11 mouse cellular contexts compared by ENCODE assay signal in the genomic region with DNA sequence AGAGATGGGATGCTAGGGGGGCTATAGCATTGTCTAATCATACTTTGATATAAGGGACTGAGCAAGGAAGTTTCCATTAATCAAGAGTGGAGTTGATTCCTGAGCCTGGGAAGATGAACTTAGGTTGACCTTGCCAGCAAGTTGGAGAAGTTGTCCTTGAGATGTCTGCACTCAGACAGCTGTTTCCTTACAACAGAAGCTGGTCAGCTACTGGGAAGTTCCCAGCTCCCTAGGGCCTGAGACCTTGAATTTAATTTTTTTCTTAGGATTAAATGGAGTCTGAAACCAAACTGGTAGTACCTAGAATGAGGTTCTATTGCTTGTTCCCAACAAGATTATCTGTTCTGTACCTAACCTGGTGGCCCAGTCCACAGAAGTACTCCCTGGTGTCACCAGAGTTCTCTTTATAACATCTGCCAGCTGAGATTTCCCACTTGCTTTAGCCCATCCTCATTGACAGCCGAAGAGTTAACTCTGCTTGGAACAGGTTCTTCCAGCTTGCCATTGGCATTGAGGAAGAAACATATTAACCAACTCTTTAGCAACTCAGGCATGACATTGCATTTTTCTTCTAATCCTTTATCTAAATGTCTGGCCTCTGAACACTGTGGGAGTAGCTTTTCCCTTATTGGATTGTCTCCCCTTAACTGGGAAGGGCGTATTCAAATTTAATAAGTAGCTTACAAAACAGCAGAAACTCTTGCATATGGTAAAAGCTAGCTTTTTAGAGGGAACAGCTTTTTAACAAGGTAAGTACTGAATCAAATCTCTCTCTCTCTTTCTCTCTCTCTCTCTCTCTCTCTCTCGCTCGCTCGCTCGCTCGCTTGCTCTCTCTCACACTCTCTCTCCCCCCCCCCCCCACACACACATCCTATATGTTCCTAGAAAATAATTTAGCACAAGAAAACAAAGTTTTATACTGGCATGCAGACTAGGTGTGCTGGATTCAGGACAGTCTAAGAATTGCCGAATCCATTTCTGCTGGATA. TPM values are rescaled to one million over a fixed set of nuclear protein-coding genes. Genes with fewer than 3 reads are reported as not detected.
DNase-seq lines count a peak whose midpoint lies in the region; ATAC-seq and TF ChIP-seq lines count a peak whose summit lies in the region.
"Had no signal": no experiment of that assay in that cellular context is flagged by ENCODE, and none has a peak within 500 bp of the region (broad histone marks: within the 10 kb centered on the region; RNA-seq: fewer than 3 reads in every experiment).

Gsta3 (plus strand) TSS at position 679 of the 988 bp plus-strand sequence.

- H3K4me3 ChIP-seq in liver, embryonic 14.5 days (ENCODE audit: insufficient read depth in 1 of 2, low read depth in 2 of 2, low read length in 2 of 2) = peak within 1 kb of the TSS in 1 of 2 experiments; percentile 27; a peak in 1 of 4 replicates
- no peak within 1 kb of the TSS for H3K4me3 ChIP-seq in liver, embryonic 11.5 days (ENCODE audit: low read depth, low read length)
- no peak within 1 kb of the TSS for H3K4me3 ChIP-seq in brown adipose tissue, adult 24 weeks (ENCODE audit: insufficient read depth, low read depth, low read length)
- H3K4me3 ChIP-seq in kidney, embryonic 15.5 days (replicated peaks) = no peak within 1 kb of the TSS
- no peak within 1 kb of the TSS for H3K4me3 ChIP-seq in stomach, embryonic 14.5 days (ENCODE audit: low read depth, low read length)
- no peak within 1 kb of the TSS for H3K4me3 ChIP-seq in thymus, adult 2 months (ENCODE audit: control insufficient read depth, insufficient read depth, low read length)
- H3K4me3 ChIP-seq: hindbrain, embryonic 13.5 days; lung, embryonic 15.5 days; neural tube, embryonic 13.5 days had no signal

- no peak for TF ChIP-seq CTCF in liver, embryonic 14.5 days (IDR thresholded peaks at IDR 0.05; ENCODE audit: low read depth)
- no peak for TF ChIP-seq CTCF in thymus, adult 2 months (IDR thresholded peaks at IDR 0.05; ENCODE audit: borderline replicate concordance, control insufficient read depth, extremely low read depth, insufficient read depth, low read length, poor library complexity)

- H3K9me3 ChIP-seq in liver, embryonic 14.5 days (ENCODE audit: control insufficient read depth, low read length) = no peaks in the 10 kb centered on the region
- no peaks in the 10 kb centered on the region for H3K9me3 ChIP-seq in liver, embryonic 11.5 days (ENCODE audit: control insufficient read depth, low read length)
- H3K9me3 ChIP-seq in kidney, embryonic 15.5 days (replicated peaks) = no peaks in the 10 kb centered on the region
- H3K9me3 ChIP-seq in stomach, embryonic 14.5 days (ENCODE audit: control insufficient read depth, low read depth, low read length) = no peaks in the 10 kb centered on the region
- H3K9me3 ChIP-seq: hindbrain, embryonic 13.5 days; lung, embryonic 15.5 days; neural tube, embryonic 13.5 days had no signal

- ATAC-seq in liver, embryonic 14.5 days (ENCODE audit: insufficient read depth) = peak; percentile 45; the same call in 1 of the 2 replicates
- no peak for ATAC-seq in liver, embryonic 11.5 days (replicated peaks; ENCODE audit: low FRiP score)
- ATAC-seq in kidney, embryonic 15.5 days (replicated peaks; ENCODE audit: low FRiP score) = peak; percentile 86
- ATAC-seq in stomach, embryonic 14.5 days (ENCODE audit: insufficient number of reproducible peaks, insufficient read depth, low FRiP score, low read depth) = peak; percentile 74

- no peak within 1 kb of the TSS for H3K9ac ChIP-seq in liver, embryonic 14.5 days (replicated peaks)
- no peak within 1 kb of the TSS for H3K9ac ChIP-seq in liver, embryonic 11.5 days (ENCODE audit: low read depth, low read length)
- H3K9ac ChIP-seq in kidney, embryonic 15.5 days = no peak within 1 kb of the TSS
- no peak within 1 kb of the TSS for H3K9ac ChIP-seq in stomach, embryonic 14.5 days (replicated peaks; ENCODE audit: low read depth, low read length)
- H3K9ac ChIP-seq: hindbrain, embryonic 13.5 days; lung, embryonic 15.5 days; neural tube, embryonic 13.5 days had no signal

- peaks cover 0 to 6% of the 10 kb centered on the region in 2 experiments; a peak in 2 of 4 replicates for H3K4me1 ChIP-seq in liver, embryonic 14.5 days (replicated peaks; ENCODE audit: control insufficient read depth in 2 of 2, insufficient read depth in 2 of 2, low read length in 1 of 2)
- no peaks in the 10 kb centered on the region for H3K4me1 ChIP-seq in liver, embryonic 11.5 days (replicated peaks; ENCODE audit: control insufficient read depth, insufficient read depth, low read length)
- no peaks in the 10 kb centered on the region for H3K4me1 ChIP-seq in brown adipose tissue, adult 24 weeks (ENCODE audit: control insufficient read depth, insufficient read depth, insufficient read length, low read length)
- peaks cover 9% of the 10 kb centered on the region for H3K4me1 ChIP-seq in kidney, embryonic 15.5 days
- no peaks in the 10 kb centered on the region for H3K4me1 ChIP-seq in stomach, embryonic 14.5 days (ENCODE audit: control insufficient read depth, insufficient read depth, low read length)
- H3K4me1 ChIP-seq in thymus, adult 2 months (replicated peaks; ENCODE audit: control insufficient read depth, insufficient read depth, low read length) = no peaks in the 10 kb centered on the region
- H3K4me1 ChIP-seq: hindbrain, embryonic 13.5 days; lung, embryonic 15.5 days; neural tube, embryonic 13.5 days had no signal

- TF ChIP-seq EP300 in liver, embryonic 14.5 days (IDR thresholded peaks at IDR 0.05; ENCODE audit: low read depth) = no peak

- no peaks in the 10 kb centered on the region for H3K27me3 ChIP-seq in liver, embryonic 14.5 days (ENCODE audit: control insufficient read depth, insufficient read depth, low read length)
- no peaks in the 10 kb centered on the region for H3K27me3 ChIP-seq in liver, embryonic 11.5 days (replicated peaks; ENCODE audit: control insufficient read depth, insufficient read depth, low read length)
- H3K27me3 ChIP-seq in kidney, embryonic 15.5 days = no peaks in the 10 kb centered on the region
- no peaks in the 10 kb centered on the region for H3K27me3 ChIP-seq in stomach, embryonic 14.5 days (ENCODE audit: control insufficient read depth, insufficient read depth, low read length)
- H3K27me3 ChIP-seq in thymus, adult 2 months (ENCODE audit: control insufficient read depth, insufficient read depth, low read length) = no peaks in the 10 kb centered on the region
- H3K27me3 ChIP-seq: hindbrain, embryonic 13.5 days; lung, embryonic 15.5 days; neural tube, embryonic 13.5 days had no signal

- no peak within 1 kb of the TSS for H3K27ac ChIP-seq in liver, embryonic 14.5 days
- no peak within 1 kb of the TSS for H3K27ac ChIP-seq in liver, embryonic 11.5 days (ENCODE audit: low read depth, low read length)
- no peak within 1 kb of the TSS for H3K27ac ChIP-seq in brown adipose tissue, adult 24 weeks (replicated peaks; ENCODE audit: low read depth, low read length)
- H3K27ac ChIP-seq in kidney, embryonic 15.5 days = peak within 1 kb of the TSS; percentile 67
- H3K27ac ChIP-seq in stomach, embryonic 14.5 days (ENCODE audit: low read length) = peak within 1 kb of the TSS; percentile 21; the same call in 1 of the 2 replicates
- no peak within 1 kb of the TSS for H3K27ac ChIP-seq in thymus, adult 2 months (ENCODE audit: control insufficient read depth, insufficient read depth, low read length)
- H3K27ac ChIP-seq: hindbrain, embryonic 13.5 days; lung, embryonic 15.5 days; neural tube, embryonic 13.5 days had no signal

- H3K4me2 ChIP-seq in liver, embryonic 14.5 days (ENCODE audit: low read depth) = peak within 1 kb of the TSS; percentile 38
- no peak within 1 kb of the TSS for H3K4me2 ChIP-seq in liver, embryonic 11.5 days
- H3K4me2 ChIP-seq in kidney, embryonic 15.5 days = 0 out of 2 replicates have a peak within 1 kb of the TSS, but pooled peaks have one; percentile 14
- no peak within 1 kb of the TSS for H3K4me2 ChIP-seq in stomach, embryonic 14.5 days (replicated peaks; ENCODE audit: low read depth, low read length)
- H3K4me2 ChIP-seq: hindbrain, embryonic 13.5 days; lung, embryonic 15.5 days; neural tube, embryonic 13.5 days had no signal

- no peaks in the 10 kb centered on the region for H3K36me3 ChIP-seq in liver, embryonic 14.5 days (replicated peaks; ENCODE audit: control insufficient read depth, insufficient read depth, low read depth)
- no peaks in the 10 kb centered on the region for H3K36me3 ChIP-seq in liver, embryonic 11.5 days (ENCODE audit: control insufficient read depth, insufficient read depth, low read length)
- H3K36me3 ChIP-seq in kidney, embryonic 15.5 days = no peaks in the 10 kb centered on the region
- no peaks in the 10 kb centered on the region for H3K36me3 ChIP-seq in stomach, embryonic 14.5 days (ENCODE audit: control insufficient read depth, insufficient read depth, low read length)
- no peaks in the 10 kb centered on the region for H3K36me3 ChIP-seq in thymus, adult 2 months (ENCODE audit: control insufficient read depth, insufficient read depth, low read length)
- H3K36me3 ChIP-seq: hindbrain, embryonic 13.5 days; lung, embryonic 15.5 days; neural tube, embryonic 13.5 days had no signal

- DNase-seq in liver, embryonic 14.5 days (ENCODE audit: low read depth in 3 of 3, low spot score in 3 of 3) = peak; percentile 20 to 23 (median 20)
- no peak for DNase-seq in liver, embryonic 11.5 days (ENCODE audit: low spot score)
- DNase-seq in thymus, adult 2 months = no peak
- no peak for DNase-seq in thymus, postnatal 4 days
- DNase-seq in left cerebral cortex, postnatal 4 days = no peak

- intact Hi-C loops in left cerebral cortex, postnatal 4 days (cut with DNase I) = no loop called here

- TF ChIP-seq POLR2A in thymus, adult 2 months (IDR thresholded peaks at IDR 0.05; ENCODE audit: control insufficient read depth, extremely low read depth, insufficient read depth, low read length, poor library complexity) = no peak

- WGBS in liver, embryonic 14.5 days (ENCODE audit: insufficient replicate concordance) = 72% methylated on average over 8 of the region's 8 CpGs
- 79% methylated on average over 8 of the region's 8 CpGs for WGBS in liver, embryonic 11.5 days
- 60% methylated on average over 8 of the region's 8 CpGs for WGBS in kidney, embryonic 15.5 days
- WGBS in stomach, embryonic 14.5 days = 72% methylated on average over 8 of the region's 8 CpGs
- 75% methylated on average over 8 of the region's 8 CpGs for WGBS in thymus, adult 2 months

RNA-seq across cellular contexts. Expression of gene Gsta3, which starts in this region (rescaled TPM):
- polyA plus RNA-seq in liver, embryonic 14.5 days (2012; rRNA removed) = 25.8 and 45.0 TPM in 2 replicates
- 49.6 and 52.1 TPM in 2 replicates for polyA plus RNA-seq in liver, embryonic 14.5 days (2014; fragmentation: Nextera tagmentation; extraction: Ambion mirVana)
- 0.62 and 1.5 TPM in 2 replicates for polyA plus RNA-seq in liver, embryonic 11.5 days (2014; fragmentation: Nextera tagmentation; extraction: Ambion mirVana)
- polyA plus RNA-seq in brown adipose tissue, adult 24 weeks (2012; ENCODE audit: insufficient read depth, insufficient read length, missing spikeins) = 17.6 and 21.6 TPM in 2 replicates
- polyA plus RNA-seq in kidney, embryonic 15.5 days (2015; fragmentation: Nextera tagmentation; extraction: Ambion mirVana) = 10.3 and 11.8 TPM in 2 replicates
- 3.3 and 6.4 TPM in 2 replicates for polyA plus RNA-seq in stomach, embryonic 14.5 days (2014; fragmentation: Nextera tagmentation; extraction: Ambion mirVana)
- polyA plus RNA-seq in thymus, adult 2 months (2012; rRNA removed) = 0.97 and 1.8 TPM in 2 replicates
- total RNA-seq in left cerebral cortex, postnatal 4 days (2021) = under 1 TPM in 1 of 2 experiments, not detected in 1; 0.78 TPM

Comparison
In these comparisons a context has a peak if more than half of its experiments do, and no peak if none do; other contexts are left out.
1. DNase-seq: peak in liver, embryonic 14.5 days (3 of 3); none in liver, embryonic 11.5 days (single experiment), thymus, adult 2 months (single experiment), thymus, postnatal 4 days (single experiment) and left cerebral cortex, postnatal 4 days (single experiment).
2. H3K4me2 ChIP-seq: peak in liver, embryonic 14.5 days (single experiment) and kidney, embryonic 15.5 days (single experiment); none in liver, embryonic 11.5 days (single experiment) and stomach, embryonic 14.5 days (single experiment).
3. H3K27ac ChIP-seq: peak in kidney, embryonic 15.5 days (single experiment) and stomach, embryonic 14.5 days (single experiment); none in liver, embryonic 14.5 days (single experiment), liver, embryonic 11.5 days (single experiment), brown adipose tissue, adult 24 weeks (single experiment) and thymus, adult 2 months (single experiment).